Mouse (Mus musculus) megakaryocyte-erythroid progenitor cell, adult 5-6 weeks (primary cell): ENCODE data around the gene Anapc10. TPM values are rescaled to one million over a fixed set of nuclear protein-coding genes. Genes with fewer than 3 reads are reported as not detected.

ENCODE experiments used
- ATAC-seq: replicated peaks from 2 replicates; pipeline ENCODE4 v1.8.0; 2016; ENCODE audit warnings: mild to moderate bottlenecking, inconsistent platforms; ENCODE audit not compliant: severe bottlenecking, poor library complexity, low FRiP score, low TSS enrichment
- total RNA-seq, 2 experiments: library from RNA; stranded (forward) in 1 of 2; stranded (reverse) in 1 of 2; fragments of 200-1000, 215-1000 nt in 1 of 2; fragments of >200 nt in 1 of 2; fragmentation: Nextera tagmentation in 1 of 2; gene quantifications; 2 replicates each; pipeline ENCODE4 v1.2.3; 2014 to 2017

Anapc10 gene
- total RNA-seq, 2 experiments from 2014 or later, result 13.2 to 33.3 TPM

GRCm38 (mm10) chr8:79806971-79807370 is 95.4 kb downstream of the Anapc10 start:
- no peak for ATAC-seq

GRCm38 (mm10) chr8:79826534-79826933 is 114.9 kb downstream of the Anapc10 start:
- ATAC-seq, result no peak

Other genes starting within 250 kb of the Anapc10 start
- 75.5 and 87.6 TPM in 2 replicates for gene Otud4, start 72.2 kb upstream of the Anapc10 start, total RNA-seq (2014; fragmentation: Nextera tagmentation)
- 82.2 and 82.8 TPM in 2 replicates for gene Otud4, start 72.2 kb upstream of the Anapc10 start, total RNA-seq (2017)
- gene Abce1, start 80 bp upstream of the Anapc10 start, total RNA-seq (2014; fragmentation: Nextera tagmentation), result 221 and 233 TPM in 2 replicates
- 334 and 335 TPM in 2 replicates for gene Abce1, start 80 bp upstream of the Anapc10 start, total RNA-seq (2017)